Mouse (Mus musculus) left cerebral cortex, adult 2 months (tissue): Measurements from ENCODE around the gene Cdc42se1. TPM values are rescaled to one million over a fixed set of nuclear protein-coding genes. Genes with fewer than 3 reads are reported as not detected.
A peak's percentile ranks its signal among the peaks of the same experiment; 100 is the strongest.

Experiments used
- DNase-seq, 2 experiments: peaks; one replicate each; pipeline ENCODE4 v3.0.0; 2021 to 2022; ENCODE audit warnings: low spot score in 2 of 2, mixed read lengths in 1 of 2; ENCODE audit errors: extremely low spot score in 1 of 2
- H3K27ac ChIP-seq: fragments of 200-600 bp; 2 replicates; pipeline ENCODE4 v1.8.1; 2022
- H3K4me3 ChIP-seq: fragments of 200-600 bp; 2 replicates; pipeline ENCODE4 v1.8.1; 2022
- CTCF ChIP-seq: fragments of 200-600 bp; IDR thresholded peaks from 2 replicates; pipeline ENCODE4 v1.8.1; 2022; ENCODE audit warnings: antibody characterized with exemption, mild to moderate bottlenecking, moderate library complexity
- intact Hi-C: fragments of 180-260 bp; cut with DNase I; formaldehyde crosslinking; loops from one replicate; pipeline ENCODE4 v1.15.1; 2025
- total RNA-seq, 2 experiments: library from RNA; stranded (reverse); gene quantifications; 2 replicates each; pipeline ENCODE4 v1.2.3; 2021

The Cdc42se1 gene
- total RNA-seq, 2 experiments from 2014 or later = 67.5 to 70.3 TPM

- intact Hi-C loops = loop anchor here (2.0 to 5.0 kb wide), 3 partner anchors 30 to 152 kb away; partner anchors contain the start of genes Arnt and Tnfaip8l2
- TF ChIP-seq CTCF = no peak
- peak overlapping the region; percentile 57 for H3K4me3 ChIP-seq
- DNase-seq = no peak
- H3K27ac ChIP-seq = peak overlapping the region; percentile 97
Measured at GRCm38 (mm10) chr3:95282381-95282864, 53.9 kb downstream of the Cdc42se1 start.

- H3K27ac ChIP-seq = peak overlapping the region; percentile 97
- TF ChIP-seq CTCF = peak; percentile 36
- intact Hi-C loops = loop anchor here (2.0 to 5.0 kb wide), 3 partner anchors 30 to 152 kb away; partner anchors contain the start of genes Arnt and Tnfaip8l2
- peak; percentile 70 for DNase-seq
- peak overlapping the region; percentile 57 for H3K4me3 ChIP-seq
Measured at GRCm38 (mm10) chr3:95282865-95283588, 54.5 kb downstream of the Cdc42se1 start.

- TF ChIP-seq CTCF = no peak
- Histone ChIP-seq H3K4me3 (peak overlapping the region; percentile 57), H3K27ac (peak overlapping the region; percentile 97)
- intact Hi-C loops = loop anchor here (2.0 to 5.0 kb wide), 3 partner anchors 29 to 151 kb away; partner anchors contain the start of genes Arnt and Tnfaip8l2
- no peak for DNase-seq
Measured at GRCm38 (mm10) chr3:95283589-95283941, 55.0 kb downstream of the Cdc42se1 start.

- no peak for DNase-seq
- intact Hi-C loops = loop anchor here (5.0 kb wide), 1 partner anchor 142 kb away; the partner anchor contains the start of gene Tnfaip8l2
- Histone ChIP-seq H3K27ac (peak overlapping the region; percentile 97), H3K4me3 (peak overlapping the region; percentile 57)
- no peak for TF ChIP-seq CTCF
Measured at GRCm38 (mm10) chr3:95284062-95284461, 55.5 kb downstream of the Cdc42se1 start.

- intact Hi-C loops = loop anchor here (5.0 kb wide), 1 partner anchor 142 kb away; the partner anchor contains the start of gene Tnfaip8l2
- H3K27ac ChIP-seq = peak overlapping the region; percentile 97
- H3K4me3 ChIP-seq = peak overlapping the region; percentile 57
- DNase-seq = no peak
- TF ChIP-seq CTCF = no peak
Measured at GRCm38 (mm10) chr3:95284501-95285281, 56.2 kb downstream of the Cdc42se1 start.

- peak overlapping the region; percentile 28 for H3K27ac ChIP-seq
- no peak for DNase-seq
- H3K4me3 ChIP-seq = no peak overlapping the region
- intact Hi-C loops = no loop called here
- no peak for TF ChIP-seq CTCF
Measured at GRCm38 (mm10) chr3:95285390-95285789, 56.9 kb downstream of the Cdc42se1 start.

Other genes with a start within 250 kb of the Cdc42se1 start
- 10 to 100 TPM; 23.1 to 25.9 TPM for gene Zfp687, start 213.3 kb upstream of the Cdc42se1 start, total RNA-seq
- gene Psmd4, start 186.1 kb upstream of the Cdc42se1 start, total RNA-seq = 100 to 1,000 TPM; 156 to 164 TPM
- gene Pip5k1a, start 121.8 kb upstream of the Cdc42se1 start, total RNA-seq = 10 to 100 TPM; 58.2 to 58.5 TPM
- gene Vps72, start 117.7 kb upstream of the Cdc42se1 start, total RNA-seq = 10 to 100 TPM; 42.1 to 43.1 TPM
- gene Tmod4, start 104.3 kb upstream of the Cdc42se1 start, total RNA-seq = under 1 TPM in 1 of 2 experiments, not detected in 1; 0.82 TPM
- gene Scnm1, start 94.7 kb upstream of the Cdc42se1 start, total RNA-seq = 10 to 100 TPM; 45.6 to 49.7 TPM
- 10 to 100 TPM; 13.5 to 16.1 TPM for gene Lysmd1, start 94.6 kb upstream of the Cdc42se1 start, total RNA-seq
- 1 to 10 TPM; 2.5 to 2.6 TPM for gene Tnfaip8l2, start 86.4 kb upstream of the Cdc42se1 start, total RNA-seq
- gene Sema6c, start 68.3 kb upstream of the Cdc42se1 start, total RNA-seq = 10 to 100 TPM; 24.8 to 26.5 TPM
- 10 to 100 TPM; 10.9 to 11.8 TPM for gene Gabpb2, start 10.8 kb upstream of the Cdc42se1 start, total RNA-seq
- 100 to 1,000 TPM; 272 to 277 TPM for gene Mllt11, start 3.4 kb downstream of the Cdc42se1 start, total RNA-seq
- gene Gm128, start 12.9 kb downstream of the Cdc42se1 start, total RNA-seq = under 1 TPM; 0.20 to 0.61 TPM
- under 1 TPM; 0.61 to 0.87 TPM for gene Bnipl, start 22.5 kb downstream of the Cdc42se1 start, total RNA-seq
- 10 to 100 TPM; 19.9 to 21.5 TPM for gene Mindy1, start 52.6 kb downstream of the Cdc42se1 start, total RNA-seq
- gene Prune1, start 53.3 kb downstream of the Cdc42se1 start, total RNA-seq = 10 to 100 TPM; 22.1 to 23.5 TPM
- gene Anxa9, start 78.4 kb downstream of the Cdc42se1 start, total RNA-seq = under 1 TPM; 0.61 to 1.00 TPM
- 10 to 100 TPM; 37.4 to 42.2 TPM for gene Cers2, start 86.1 kb downstream of the Cdc42se1 start, total RNA-seq
- gene Setdb1, start 128.5 kb downstream of the Cdc42se1 start, total RNA-seq = 10 to 100 TPM; 35.7 to 37.2 TPM
- gene 4930558C23Rik, start 174.1 kb downstream of the Cdc42se1 start, total RNA-seq = not detected
- gene Arnt, start 205.7 kb downstream of the Cdc42se1 start, total RNA-seq = 10 to 100 TPM; 39.1 to 43.3 TPM